Mouse (Mus musculus) G1E (cell line): ENCODE results near the gene Setd2.

Experiments used
- CTCF ChIP-seq: IDR thresholded peaks from 2 replicates; pipeline ENCODE4 v1.5.1; 2012; ENCODE audit warnings: low read depth, low read length, inconsistent platforms, mixed read lengths
- GATA1 ChIP-seq: IDR thresholded peaks from 2 replicates; pipeline ENCODE4 v1.6.1; 2012; ENCODE audit warnings: borderline replicate concordance, low read length, inconsistent platforms, mixed read lengths
- TAL1 ChIP-seq: conservative IDR thresholded peaks from 2 replicates; pipeline ENCODE4 v1.6.1; 2012; ENCODE audit warnings: low read depth, low read length, inconsistent platforms, mixed read lengths

GRCm38 (mm10) chr9:110538511-110538910 is 6.1 kb downstream of the Setd2 start:
- TF ChIP-seq CTCF = no peak
- no peak for TF ChIP-seq GATA1
- TF ChIP-seq TAL1 = no peak
